Mouse (Mus musculus) intestine, embryonic 14.5 days (tissue): ENCODE measurements at regions not wholly inside any gene's neighbourhood (a gene's known extent, or its start where the extent isn't known, plus 50 kb on each side); places are given as distances from the start of the nearest gene placed in this dataset.

Experiments used
- ATAC-seq: fragments of 200-750 bp; cut with Nextera tagmentation; replicated peaks from 2 replicates; pipeline ENCODE4 v1.8.0; 2017; ENCODE audit warnings: low read depth, moderate number of reproducible peaks, moderate TSS enrichment, moderate library complexity; ENCODE audit not compliant: low FRiP score, low TSS enrichment
- DNase-seq: peaks from one replicate; pipeline ENCODE4 v3.0.0-alpha.2; 2018; ENCODE audit warnings: low spot score
- H3K27ac ChIP-seq: fragments of 300-500 bp; sonication (generic); 2 replicates; pipeline ENCODE4 v1.5.1; 2014; ENCODE audit warnings: low read depth, mild to moderate bottlenecking, control low read depth
- H3K27me3 ChIP-seq: fragments of 300-500 bp; sonication (generic); replicated peaks from 2 replicates; pipeline ENCODE4 v1.6.1; 2014; ENCODE audit warnings: low read length, control low read depth; ENCODE audit not compliant: control insufficient read depth, insufficient read depth
- H3K36me3 ChIP-seq: fragments of 300-500 bp; sonication (generic); 2 replicates; pipeline ENCODE4 v1.6.1; 2014; ENCODE audit warnings: low read length, control low read depth; ENCODE audit not compliant: control insufficient read depth, insufficient read depth
- H3K4me1 ChIP-seq: fragments of 300-500 bp; sonication (generic); replicated peaks from 2 replicates; pipeline ENCODE4 v1.6.1; 2014; ENCODE audit warnings: low read length, control low read depth, mixed read lengths; ENCODE audit not compliant: control insufficient read depth, insufficient read depth
- H3K4me2 ChIP-seq: fragments of 300-500 bp; sonication (generic); 2 replicates; pipeline ENCODE4 v1.6.1; 2014; ENCODE audit warnings: low read length
- H3K4me3 ChIP-seq: fragments of 300-500 bp; sonication (generic); 2 replicates; pipeline ENCODE4 v1.5.1; 2014; ENCODE audit warnings: low read depth, low read length, control low read depth, mixed read lengths
- H3K9ac ChIP-seq: fragments of 300-500 bp; sonication (generic); 2 replicates; pipeline ENCODE4 v1.6.1; 2014; ENCODE audit warnings: mild to moderate bottlenecking, low read length
- H3K9me3 ChIP-seq: fragments of 300-500 bp; sonication (generic); 2 replicates; pipeline ENCODE4 v1.6.1; 2016; ENCODE audit warnings: low read length, control low read depth; ENCODE audit not compliant: control insufficient read depth
- WGBS: fragments of 180-500 bp; shearing (Covaris S2); extraction: QIAGEN DNeasy Blood & Tissue Kit; methylation state at CpG from one replicate; pipeline ENCODE4 v1.1.7; 2014; 5-methylcytosine and 5-hydroxymethylcytosine counted together

DNA sequence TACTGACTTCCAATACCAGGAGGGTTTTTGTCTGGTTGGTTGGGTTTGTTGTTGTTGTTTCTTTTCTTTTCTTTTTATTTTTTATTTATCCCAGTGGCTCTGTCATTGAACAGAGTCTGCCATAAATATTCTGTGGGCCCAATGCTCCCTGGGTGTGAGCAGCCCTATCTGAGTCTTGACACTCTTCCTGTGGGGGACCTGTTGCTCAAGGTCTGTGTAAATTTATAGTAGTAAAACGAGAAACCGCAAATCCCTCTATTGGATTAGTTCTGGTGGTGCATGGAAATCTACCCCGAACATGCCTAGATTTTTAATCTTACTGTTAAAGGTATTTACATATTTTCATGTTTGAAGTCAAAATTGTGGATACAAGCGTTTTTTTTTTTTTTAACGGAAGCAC is 395.2 kb downstream of the Atp23 start:
- Histone ChIP-seq H3K4me3 (no peak overlapping the region), H3K36me3 (no peaks in the 10 kb centered on the region), H3K27ac (no peak overlapping the region), H3K9me3 (no peaks in the 10 kb centered on the region), H3K27me3 (no peaks in the 10 kb centered on the region), H3K4me2 (no peak overlapping the region), H3K4me1 (no peaks in the 10 kb centered on the region), H3K9ac (no peak overlapping the region)
- ATAC-seq: no peak
- no peak for DNase-seq
- WGBS: 89% methylated on average over 5 of the region's 5 CpGs

DNA sequence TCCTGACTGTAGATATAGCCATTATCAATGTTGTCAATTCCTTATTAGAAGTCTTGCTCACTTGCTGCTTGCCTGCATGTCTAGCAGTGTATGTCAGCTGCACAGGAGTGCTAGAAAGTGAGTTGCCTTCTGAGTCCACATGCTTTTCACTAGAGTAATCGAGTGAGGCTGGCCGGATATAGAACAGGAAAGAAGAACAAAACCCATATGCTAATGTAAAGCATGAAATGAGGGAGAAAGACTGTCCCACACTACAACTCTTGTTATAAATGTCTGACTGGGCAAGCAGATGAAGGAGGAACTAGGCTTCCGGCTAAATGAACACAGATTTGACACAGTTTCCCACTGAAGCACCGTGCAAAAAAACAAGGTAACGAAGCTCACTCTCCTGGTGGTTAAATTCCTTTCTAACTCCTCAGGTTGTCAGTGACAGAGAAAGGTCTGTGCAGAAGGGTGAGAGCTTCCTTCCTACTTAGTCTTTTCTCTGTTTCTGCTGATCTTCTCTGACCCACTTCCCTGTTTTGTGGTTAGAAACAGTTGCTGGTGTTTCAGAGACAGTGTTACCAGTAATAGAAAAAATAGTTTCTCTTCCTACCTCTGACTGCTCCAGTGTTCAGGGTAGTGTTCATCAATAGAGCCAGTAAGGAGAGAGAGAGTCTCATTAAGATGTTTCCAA is 399.0 kb downstream of the Atp23 start:
- Histone ChIP-seq H3K36me3 (no peaks in the 10 kb centered on the region), H3K9ac (no peak overlapping the region), H3K4me1 (no peaks in the 10 kb centered on the region), H3K4me3 (no peak overlapping the region), H3K9me3 (no peaks in the 10 kb centered on the region), H3K27me3 (no peaks in the 10 kb centered on the region), H3K4me2 (no peak overlapping the region), H3K27ac (no peak overlapping the region)
- WGBS: 71% methylated on average over 5 of the region's 5 CpGs
- DNase-seq (no peak), ATAC-seq (no peak)

DNA sequence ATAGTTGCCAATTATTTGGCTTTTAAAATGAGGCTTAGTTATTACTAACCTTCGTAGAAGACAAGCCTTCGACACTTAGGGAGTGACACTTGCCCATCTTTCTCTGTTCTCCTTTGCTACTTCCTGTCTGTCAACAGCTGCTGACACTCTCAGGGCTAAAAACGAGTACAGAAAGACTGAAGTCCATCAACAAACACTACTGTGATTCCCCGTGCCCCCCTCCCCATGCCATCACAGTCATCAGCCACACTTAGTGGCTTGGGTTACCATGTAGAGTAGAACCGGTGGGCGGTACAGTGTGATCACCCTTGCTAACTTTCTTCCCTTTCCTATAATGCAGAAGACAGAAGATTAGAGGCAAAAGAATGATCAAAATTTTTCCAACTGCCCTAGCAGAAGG is 402.4 kb downstream of the Atp23 start:
- no peak for DNase-seq
- Histone ChIP-seq H3K27me3 (no peaks in the 10 kb centered on the region), H3K4me3 (no peak overlapping the region), H3K9me3 (no peaks in the 10 kb centered on the region), H3K4me1 (no peaks in the 10 kb centered on the region), H3K36me3 (no peaks in the 10 kb centered on the region), H3K4me2 (no peak overlapping the region), H3K27ac (no peak overlapping the region), H3K9ac (no peak overlapping the region)
- no peak for ATAC-seq
- WGBS: 80% methylated on average over 6 of the region's 6 CpGs

DNA sequence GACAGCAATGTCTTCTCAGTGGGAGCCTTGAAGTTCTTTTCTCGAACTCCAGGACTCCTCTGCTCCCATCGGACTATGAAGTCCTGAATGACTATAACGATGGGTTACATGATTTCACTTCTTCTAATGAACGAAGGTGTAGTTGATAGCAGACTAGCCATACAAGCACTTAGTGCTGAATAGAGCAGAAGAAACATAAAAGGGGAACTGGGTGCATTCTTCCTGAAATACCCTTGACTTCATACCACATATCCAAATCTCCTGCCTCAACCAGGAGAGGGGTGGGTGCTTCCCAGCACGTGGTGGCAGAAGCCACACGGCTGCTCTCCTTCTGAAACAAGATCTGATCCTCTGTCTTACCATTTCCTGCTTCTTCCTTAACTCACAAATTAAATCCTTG is 407.4 kb downstream of the Atp23 start:
- no peak overlapping the region for H3K4me2 ChIP-seq
- DNase-seq (no peak), ATAC-seq (no peak)
- H3K27ac ChIP-seq: no peak overlapping the region
- no peaks in the 10 kb centered on the region for H3K4me1 ChIP-seq
- WGBS: 88% methylated on average over 6 of the region's 6 CpGs
- H3K36me3 ChIP-seq: no peaks in the 10 kb centered on the region
- H3K27me3 ChIP-seq: no peaks in the 10 kb centered on the region
- H3K9ac ChIP-seq: no peak overlapping the region
- no peaks in the 10 kb centered on the region for H3K9me3 ChIP-seq
- no peak overlapping the region for H3K4me3 ChIP-seq

DNA sequence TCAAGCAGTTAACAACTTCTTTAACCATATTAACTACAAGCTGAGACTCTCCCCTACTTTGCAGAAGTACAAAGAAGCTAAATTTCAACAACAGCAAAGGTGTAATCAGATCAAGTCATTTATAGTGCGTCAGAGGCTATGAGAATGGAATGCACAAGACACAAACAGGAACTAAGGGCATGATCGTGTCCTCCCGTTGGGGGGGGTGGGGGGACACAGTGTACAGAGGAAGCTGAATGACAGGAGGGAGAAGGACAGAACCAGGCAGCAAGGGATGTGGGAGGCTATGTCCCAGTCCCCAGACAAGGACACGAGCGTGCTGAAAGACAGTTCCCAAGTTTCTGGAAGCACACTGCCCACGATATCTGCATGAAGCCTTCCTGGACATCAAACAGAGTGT is 408.9 kb downstream of the Atp23 start:
- Histone ChIP-seq H3K27me3 (no peaks in the 10 kb centered on the region), H3K9me3 (no peaks in the 10 kb centered on the region), H3K9ac (no peak overlapping the region), H3K36me3 (no peaks in the 10 kb centered on the region), H3K4me2 (no peak overlapping the region), H3K27ac (no peak overlapping the region), H3K4me1 (no peaks in the 10 kb centered on the region), H3K4me3 (no peak overlapping the region)
- ATAC-seq (no peak), DNase-seq (no peak)
- 64% methylated on average over 6 of the region's 6 CpGs for WGBS

DNA sequence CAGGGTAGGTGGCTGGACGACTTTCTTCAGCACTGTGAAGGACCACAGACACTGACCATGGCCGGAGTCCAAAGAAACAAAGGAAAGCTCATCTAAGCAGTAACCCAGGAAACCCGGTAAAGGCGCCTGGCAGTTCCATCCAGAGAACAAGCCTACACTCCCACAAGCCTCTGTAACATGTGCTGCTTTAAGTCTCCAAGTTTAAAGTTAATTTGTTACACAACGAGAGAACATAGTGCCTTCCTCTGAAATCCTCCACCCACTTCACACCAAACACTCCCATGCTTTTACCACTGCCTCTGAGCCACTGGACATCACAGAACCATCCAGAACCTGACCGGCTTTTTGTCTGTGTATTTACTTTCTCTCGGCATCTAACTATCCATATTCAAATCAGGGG is 416.0 kb downstream of the Atp23 start:
- H3K4me2 ChIP-seq: no peak overlapping the region
- no peak overlapping the region for H3K27ac ChIP-seq
- H3K36me3 ChIP-seq: no peaks in the 10 kb centered on the region
- H3K9me3 ChIP-seq: no peaks in the 10 kb centered on the region
- ATAC-seq (no peak), DNase-seq (no peak)
- H3K4me1 ChIP-seq: no peaks in the 10 kb centered on the region
- no peak overlapping the region for H3K4me3 ChIP-seq
- no peak overlapping the region for H3K9ac ChIP-seq
- H3K27me3 ChIP-seq: no peaks in the 10 kb centered on the region
- 88% methylated on average over 7 of the region's 7 CpGs for WGBS

DNA sequence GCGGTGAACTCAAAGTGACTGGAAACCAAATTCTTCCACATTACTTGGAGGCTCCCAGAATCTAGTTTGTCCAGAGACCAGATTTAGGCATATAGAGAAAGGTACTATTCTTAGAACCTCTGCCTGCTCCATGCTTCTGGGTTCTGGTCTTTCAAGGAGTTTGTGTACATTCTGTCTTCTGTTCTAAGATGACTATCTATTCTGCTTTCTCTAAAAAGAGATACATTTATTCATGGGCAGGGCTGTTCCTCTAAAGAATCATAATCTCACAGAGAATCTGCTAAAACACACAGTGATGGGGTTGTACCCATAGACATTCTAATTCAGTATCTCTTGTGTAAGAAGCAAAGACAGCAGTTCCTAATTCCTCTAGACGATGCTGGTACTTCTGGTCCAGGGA is 417.7 kb downstream of the Atp23 start:
- Histone ChIP-seq H3K36me3 (no peaks in the 10 kb centered on the region), H3K27ac (no peak overlapping the region), H3K27me3 (no peaks in the 10 kb centered on the region), H3K9me3 (no peaks in the 10 kb centered on the region), H3K4me2 (no peak overlapping the region), H3K4me3 (no peak overlapping the region), H3K4me1 (no peaks in the 10 kb centered on the region), H3K9ac (no peak overlapping the region)
- WGBS: 84% methylated on average over 2 of the region's 2 CpGs
- DNase-seq (no peak), ATAC-seq (no peak)

DNA sequence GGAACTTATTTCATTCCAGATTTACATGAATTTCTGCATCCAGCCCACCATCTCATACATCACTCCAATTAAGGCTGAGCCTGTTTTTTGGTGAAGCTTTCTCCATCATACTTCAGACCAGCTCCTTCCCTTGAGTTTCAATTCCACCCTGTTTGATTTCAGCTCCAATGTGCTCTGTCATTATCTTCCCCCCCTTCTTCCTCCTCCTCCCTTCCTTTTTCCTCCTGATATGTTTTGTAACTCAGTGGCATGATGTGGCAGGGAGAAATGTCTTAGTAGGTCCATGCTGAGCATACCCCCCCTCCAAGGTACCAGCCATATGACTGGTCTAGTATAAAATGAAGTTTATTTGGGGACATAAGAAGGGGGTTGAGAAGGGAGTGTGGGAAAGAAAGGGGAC is 420.8 kb downstream of the Atp23 start:
- no peaks in the 10 kb centered on the region for H3K27me3 ChIP-seq
- ATAC-seq: no peak

DNA sequence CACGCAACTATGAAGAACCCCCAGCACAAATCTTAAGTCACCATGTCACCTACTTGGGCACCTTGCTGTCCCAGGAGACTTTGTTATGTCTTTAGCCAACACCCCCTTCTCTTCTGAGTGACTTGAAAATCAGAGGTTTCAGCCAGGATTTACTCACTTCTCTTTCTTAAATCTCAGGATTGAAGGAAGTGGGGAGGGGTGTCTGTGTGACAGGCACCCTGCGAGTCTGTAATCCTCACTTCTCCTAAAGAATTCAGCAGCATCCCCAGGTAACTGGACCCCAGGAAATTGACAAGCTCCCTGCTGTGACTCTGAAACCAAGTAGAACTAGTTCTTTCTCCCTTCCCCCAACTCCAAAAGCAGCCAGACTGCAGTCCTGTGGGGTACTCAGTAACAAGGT is 421.4 kb downstream of the Atp23 start:
- Histone ChIP-seq H3K4me2 (no peak overlapping the region), H3K4me1 (no peaks in the 10 kb centered on the region), H3K27ac (no peak overlapping the region), H3K9ac (no peak overlapping the region), H3K27me3 (no peaks in the 10 kb centered on the region), H3K4me3 (no peak overlapping the region), H3K9me3 (no peaks in the 10 kb centered on the region), H3K36me3 (no peaks in the 10 kb centered on the region)
- DNase-seq (no peak), ATAC-seq (no peak)
- 52% methylated on average over 2 of the region's 2 CpGs for WGBS

More for the DNA sequence above, 420.8 kb downstream of the Atp23 start:
- Histone ChIP-seq H3K9ac (no peak overlapping the region), H3K4me3 (no peak overlapping the region), H3K27ac (no peak overlapping the region), H3K4me2 (no peak overlapping the region), H3K9me3 (no peaks in the 10 kb centered on the region), H3K36me3 (no peaks in the 10 kb centered on the region), H3K4me1 (no peaks in the 10 kb centered on the region)
- no peak for DNase-seq
